Mouse (Mus musculus): ENCODE data around the gene Kpna1. TPM values are rescaled to one million over a fixed set of nuclear protein-coding genes. Genes with fewer than 3 reads are reported as not detected.
"Not testable (repeated sequence)": the region's sequence is repeated elsewhere in the genome, so short reads cannot be mapped to it uniquely, and the experiment has no call there.

Gene Kpna1
- total and polyA plus RNA-seq, 3 experiments = 18.7 to 128 (median 112) TPM

DNA sequence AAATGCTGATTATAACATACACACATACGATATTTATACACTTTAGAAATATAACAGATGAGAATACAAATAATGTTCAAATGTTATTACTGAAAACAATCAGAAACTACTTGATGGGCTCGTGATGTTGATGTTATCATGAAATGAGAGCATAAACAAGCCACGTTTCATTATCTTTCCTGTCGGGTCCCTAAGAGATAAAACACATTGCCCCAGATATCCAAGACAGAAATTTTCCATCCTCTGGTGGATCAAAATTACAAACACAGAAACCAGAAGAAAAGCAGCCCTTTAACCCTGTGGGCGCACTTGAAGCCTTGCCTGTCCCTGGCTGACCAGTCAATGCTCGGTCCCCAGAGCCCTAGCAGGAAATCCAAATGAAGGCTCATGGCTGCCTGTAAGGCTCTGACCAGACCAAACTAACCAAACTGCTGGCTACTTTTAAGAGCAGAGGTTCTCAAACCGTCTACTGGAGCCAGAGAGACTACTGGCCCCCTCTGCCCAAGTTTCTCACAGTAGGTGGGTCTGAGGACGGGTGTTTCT lies 79.5 kb downstream of the Kpna1 start:
- Histone ChIP-seq H3K27ac (peak overlapping the region; percentile 33; the same call in 1 of the 2 replicates), H3K27me3 (ENCODE audit: control insufficient read depth, insufficient read depth, low read length) (no peaks in the 10 kb centered on the region), H3K36me3 (ENCODE audit: control insufficient read depth, insufficient read depth, low read length) (peaks cover 2% of the 10 kb centered on the region; the same call in 1 of the 2 replicates), H3K9ac (ENCODE audit: low read depth, low read length) (no peak overlapping the region), H3K4me1 (ENCODE audit: control insufficient read depth, insufficient read depth, low read length) (peaks cover 6% of the 10 kb centered on the region), H3K4me3 (no peak overlapping the region), H3K79me2 (replicated peaks; ENCODE audit: control insufficient read depth, insufficient read depth, low read length) (0 out of 2 replicates have a peak, but pooled peaks cover 2% of the 10 kb centered on the region)
- no peak for TF ChIP-seq CTCF (IDR thresholded peaks at IDR 0.05)
- TF ChIP-seq POLR2A (IDR thresholded peaks at IDR 0.05; ENCODE audit: insufficient read depth, low read depth, low read length) = no peak
- TF ChIP-seq EP300 (IDR thresholded peaks at IDR 0.05; ENCODE audit: insufficient read depth, low read depth, low read length) = no peak
- 42% methylated on average over 8 of the region's 8 CpGs for WGBS
- DNase-seq = peak in 1 of 2 experiments; percentile 54
- intact Hi-C loops (cut with DNase I) = no loop called here

DNA sequence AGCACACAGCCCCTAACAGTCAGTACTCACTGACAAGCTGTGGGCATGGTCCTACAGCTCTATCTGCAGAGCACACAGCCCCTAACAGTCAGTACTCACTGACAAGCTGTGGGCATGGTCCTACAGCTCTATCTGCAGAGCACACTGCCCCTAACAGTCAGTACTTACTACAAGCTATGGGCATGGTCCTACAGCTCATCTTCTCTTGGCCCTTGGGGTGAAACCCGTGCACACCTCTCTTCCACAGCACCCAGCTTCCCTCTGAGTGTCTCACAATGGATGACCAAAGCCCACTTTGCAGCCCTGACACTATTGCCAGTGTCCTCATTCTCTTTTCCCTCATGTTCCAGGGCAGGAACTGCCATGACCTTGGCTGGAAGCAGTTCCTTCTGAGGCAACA lies 84.0 kb downstream of the Kpna1 start:
- H3K9ac ChIP-seq (ENCODE audit: low read depth, low read length); H3K79me2 ChIP-seq (replicated peaks; ENCODE audit: control insufficient read depth, insufficient read depth, low read length); H3K36me3 ChIP-seq (ENCODE audit: control insufficient read depth, insufficient read depth, low read length); H3K27me3 ChIP-seq (ENCODE audit: control insufficient read depth, insufficient read depth, low read length); DNase-seq; H3K4me3 ChIP-seq; H3K27ac ChIP-seq; intact Hi-C loops (cut with DNase I): not testable (repeated sequence)
- peaks cover 14% of the 10 kb centered on the region for H3K4me1 ChIP-seq (ENCODE audit: control insufficient read depth, insufficient read depth, low read length)
- WGBS = 67% methylated on average over 1 of the region's 1 CpGs

DNA sequence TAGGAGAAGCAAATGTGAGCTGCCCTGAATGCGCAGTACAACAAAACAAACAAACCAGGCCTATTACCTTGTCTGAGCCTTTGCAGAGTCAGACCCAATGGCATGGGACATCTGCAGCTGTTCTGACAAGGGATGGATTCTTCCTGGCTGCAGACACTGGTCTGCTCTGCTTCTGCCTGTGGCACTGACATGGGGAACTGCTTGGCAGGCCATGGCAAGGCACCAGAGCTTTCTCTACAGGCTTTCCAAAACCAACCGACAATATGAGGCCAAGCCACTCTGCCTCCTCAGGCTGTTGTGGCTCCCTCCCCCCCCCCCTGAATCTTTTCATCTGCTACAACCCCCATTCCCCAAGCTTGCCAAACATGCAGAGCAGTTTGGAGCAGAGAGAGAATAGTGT lies 84.8 kb downstream of the Kpna1 start:
- Histone ChIP-seq H3K9ac (ENCODE audit: low read depth, low read length) (no peak overlapping the region), H3K36me3 (ENCODE audit: control insufficient read depth, insufficient read depth, low read length) (no peaks in the 10 kb centered on the region; the same call in 1 of the 2 replicates), H3K27me3 (ENCODE audit: control insufficient read depth, insufficient read depth, low read length) (no peaks in the 10 kb centered on the region), H3K4me3 (no peak overlapping the region), H3K4me1 (ENCODE audit: control insufficient read depth, insufficient read depth, low read length) (peaks cover 12% of the 10 kb centered on the region), H3K79me2 (replicated peaks; ENCODE audit: control insufficient read depth, insufficient read depth, low read length) (0 out of 2 replicates have a peak, but pooled peaks cover 2% of the 10 kb centered on the region), H3K27ac (peak overlapping the region; percentile 57)
- TF ChIP-seq EP300 (IDR thresholded peaks at IDR 0.05; ENCODE audit: insufficient read depth, low read depth, low read length) (no peak), POLR2A (IDR thresholded peaks at IDR 0.05; ENCODE audit: insufficient read depth, low read depth, low read length) (no peak), CTCF (IDR thresholded peaks at IDR 0.05) (no peak)
- intact Hi-C loops (cut with DNase I) = no loop called here
- 61% methylated on average over 2 of the region's 2 CpGs for WGBS
- DNase-seq = no peak

DNA sequence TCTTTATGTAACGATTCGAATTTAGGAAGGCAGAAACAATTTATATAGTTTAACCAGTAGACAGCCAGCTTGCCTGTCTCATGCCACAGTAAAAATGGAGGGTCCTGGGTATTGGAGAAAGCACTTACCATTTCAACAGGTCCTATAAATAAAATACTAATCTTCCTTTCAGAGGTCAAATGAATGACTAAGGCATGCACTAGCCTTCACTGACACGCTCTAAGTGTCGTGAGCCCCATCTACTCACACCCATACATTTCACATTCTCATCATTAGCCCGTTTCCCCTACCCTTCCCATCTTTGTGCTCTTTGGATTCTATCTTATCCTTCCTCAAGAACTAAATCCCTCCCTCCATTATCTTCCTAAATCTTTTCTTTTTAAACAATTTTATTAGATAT lies 86.4 kb downstream of the Kpna1 start:
- DNase-seq = no peak
- TF ChIP-seq EP300 (IDR thresholded peaks at IDR 0.05; ENCODE audit: insufficient read depth, low read depth, low read length) (no peak), POLR2A (IDR thresholded peaks at IDR 0.05; ENCODE audit: insufficient read depth, low read depth, low read length) (no peak), CTCF (IDR thresholded peaks at IDR 0.05) (no peak)
- 0 out of 2 replicates have a peak, but pooled peaks cover 2% of the 10 kb centered on the region for H3K79me2 ChIP-seq (replicated peaks; ENCODE audit: control insufficient read depth, insufficient read depth, low read length)
- H3K4me3 ChIP-seq = no peak overlapping the region
- H3K27me3 ChIP-seq (ENCODE audit: control insufficient read depth, insufficient read depth, low read length) = no peaks in the 10 kb centered on the region
- WGBS = 63% methylated on average over 5 of the region's 5 CpGs
- H3K9ac ChIP-seq (ENCODE audit: low read depth, low read length) = no peak overlapping the region
- H3K4me1 ChIP-seq (ENCODE audit: control insufficient read depth, insufficient read depth, low read length) = peaks cover 13% of the 10 kb centered on the region
- H3K27ac ChIP-seq = peak overlapping the region; percentile 2; the same call in 1 of the 2 replicates
- H3K36me3 ChIP-seq (ENCODE audit: control insufficient read depth, insufficient read depth, low read length) = no peaks in the 10 kb centered on the region; the same call in 1 of the 2 replicates
- intact Hi-C loops (cut with DNase I) = no loop called here

DNA sequence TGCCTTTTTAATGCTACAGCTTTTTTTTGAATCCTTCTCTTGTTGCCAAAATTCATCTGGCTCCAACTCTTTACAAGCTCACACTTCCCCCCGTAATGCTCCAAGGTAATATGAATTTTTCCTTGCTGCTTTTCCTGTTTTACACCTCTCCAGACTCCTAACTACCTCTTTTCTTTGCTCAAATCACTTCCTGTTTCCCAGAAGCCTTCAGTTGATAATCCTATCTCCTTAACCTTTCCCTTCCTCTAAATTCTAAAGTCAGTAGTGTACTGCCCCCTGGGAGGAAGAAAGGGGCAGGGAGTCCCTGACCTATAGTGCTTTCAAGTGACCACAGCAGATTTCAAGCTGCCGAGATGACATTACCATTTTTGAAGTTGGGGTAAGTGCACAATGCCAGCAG lies 89.1 kb downstream of the Kpna1 start:
- Histone ChIP-seq H3K36me3 (ENCODE audit: control insufficient read depth, insufficient read depth, low read length) (no peaks in the 10 kb centered on the region; the same call in 1 of the 2 replicates), H3K9ac (ENCODE audit: low read depth, low read length) (no peak overlapping the region), H3K27me3 (ENCODE audit: control insufficient read depth, insufficient read depth, low read length) (no peaks in the 10 kb centered on the region), H3K4me1 (ENCODE audit: control insufficient read depth, insufficient read depth, low read length) (peaks cover 12% of the 10 kb centered on the region), H3K27ac (no peak overlapping the region), H3K79me2 (replicated peaks; ENCODE audit: control insufficient read depth, insufficient read depth, low read length) (no peaks in the 10 kb centered on the region), H3K4me3 (no peak overlapping the region)
- DNase-seq = no peak
- TF ChIP-seq POLR2A (IDR thresholded peaks at IDR 0.05; ENCODE audit: insufficient read depth, low read depth, low read length) (no peak), EP300 (IDR thresholded peaks at IDR 0.05; ENCODE audit: insufficient read depth, low read depth, low read length) (no peak), CTCF (IDR thresholded peaks at IDR 0.05) (no peak)
- 20% methylated on average over 2 of the region's 2 CpGs for WGBS
- intact Hi-C loops (cut with DNase I) = no loop called here

DNA sequence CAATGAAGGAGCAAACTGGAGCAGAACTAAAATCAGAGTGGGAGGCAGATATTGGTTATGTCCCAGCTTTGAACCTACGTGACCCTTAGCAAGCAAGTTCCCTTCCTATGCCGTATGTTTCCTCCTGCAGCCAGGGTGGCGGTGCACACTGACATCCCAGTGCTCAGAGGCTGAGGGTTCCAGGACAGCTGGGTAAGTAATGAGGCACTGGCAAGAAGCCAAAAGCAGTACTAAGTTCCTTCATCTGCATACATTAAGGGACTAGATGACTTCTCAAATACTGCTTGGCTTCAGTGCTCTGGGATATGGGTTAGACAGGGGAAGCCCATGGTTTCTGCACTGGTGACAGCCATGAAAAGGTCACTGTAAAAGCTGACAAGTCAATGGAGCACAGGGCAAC lies 89.8 kb downstream of the Kpna1 start:
- intact Hi-C loops (cut with DNase I) = no loop called here
- Histone ChIP-seq H3K4me3 (no peak overlapping the region), H3K27me3 (ENCODE audit: control insufficient read depth, insufficient read depth, low read length) (no peaks in the 10 kb centered on the region), H3K4me1 (ENCODE audit: control insufficient read depth, insufficient read depth, low read length) (peaks cover 8% of the 10 kb centered on the region), H3K27ac (no peak overlapping the region), H3K9ac (ENCODE audit: low read depth, low read length) (no peak overlapping the region), H3K79me2 (replicated peaks; ENCODE audit: control insufficient read depth, insufficient read depth, low read length) (no peaks in the 10 kb centered on the region), H3K36me3 (ENCODE audit: control insufficient read depth, insufficient read depth, low read length) (no peaks in the 10 kb centered on the region)
- 48% methylated on average over 3 of the region's 3 CpGs for WGBS
- TF ChIP-seq POLR2A (IDR thresholded peaks at IDR 0.05; ENCODE audit: insufficient read depth, low read depth, low read length) (no peak), EP300 (IDR thresholded peaks at IDR 0.05; ENCODE audit: insufficient read depth, low read depth, low read length) (no peak), CTCF (IDR thresholded peaks at IDR 0.05) (no peak)
- DNase-seq = no peak
